8 mouse cellular contexts compared by ENCODE assay signal in the genomic region with DNA sequence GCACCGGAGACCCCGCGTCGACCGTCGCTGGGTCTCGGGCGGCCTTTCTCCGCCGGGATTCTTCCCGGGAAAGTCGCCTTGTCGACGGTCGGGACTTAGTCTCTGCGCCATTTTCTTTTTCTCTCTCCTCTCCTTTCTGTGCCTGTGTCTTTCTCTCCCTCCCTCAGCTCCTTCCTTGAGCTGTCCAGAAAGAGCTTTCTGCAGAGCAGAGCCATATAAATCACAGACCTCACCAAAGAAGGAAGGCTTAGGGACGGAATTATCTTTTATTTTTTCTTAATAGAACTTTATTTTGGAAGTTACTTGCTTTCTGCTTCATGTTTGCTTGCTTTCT. TPM values are rescaled to one million over a fixed set of nuclear protein-coding genes. Genes with fewer than 3 reads are reported as not detected.
A peak's percentile ranks its signal among the peaks of the same experiment; 100 is the strongest.
DNase-seq lines count a peak whose midpoint lies in the region; ATAC-seq and TF ChIP-seq lines count a peak whose summit lies in the region.

No protein-coding gene starts in this region.

- peaks cover 20% of the 10 kb centered on the region for H3K4me1 ChIP-seq in embryonic facial prominence, embryonic 15.5 days
- H3K4me1 ChIP-seq in limb, embryonic 11.5 days (ENCODE audit: control insufficient read depth, insufficient read depth, low read length) = peaks cover 11% of the 10 kb centered on the region

- H3K36me3 ChIP-seq in C2C12 (ENCODE audit: control insufficient read depth, insufficient read depth) = peaks cover 24% of the 10 kb centered on the region
- H3K36me3 ChIP-seq in embryonic facial prominence, embryonic 15.5 days = no peaks in the 10 kb centered on the region
- no peaks in the 10 kb centered on the region for H3K36me3 ChIP-seq in limb, embryonic 11.5 days (ENCODE audit: control insufficient read depth, insufficient read depth, low read length)

- peak overlapping the region; percentile 100 for H3ac ChIP-seq in C2C12 (ENCODE audit: control insufficient read depth, insufficient read length, low read depth)

- no peaks in the 10 kb centered on the region for H3K9me3 ChIP-seq in embryonic facial prominence, embryonic 15.5 days (replicated peaks)
- no peaks in the 10 kb centered on the region for H3K9me3 ChIP-seq in limb, embryonic 11.5 days (ENCODE audit: control insufficient read depth, low read length)

- peaks cover 61% of the 10 kb centered on the region for H3K79me2 ChIP-seq in C2C12 (ENCODE audit: control insufficient read depth, insufficient read depth)

- DNase-seq in heart, adult 8-10 months (ENCODE audit: low spot score) = peak; percentile 40
- no peak for DNase-seq in heart, adult 11 months
- no peak for DNase-seq in limb, embryonic 11.5 days (ENCODE audit: low spot score)
- DNase-seq in retina, embryonic 14.5 days (ENCODE audit: low spot score) = peak; percentile 52
- no peak for DNase-seq in adrenal gland, postnatal 10 days
- no peak for DNase-seq in cerebellum, adult 18-20 months

- no peak for TF ChIP-seq CTCF in C2C12 (IDR thresholded peaks at IDR 0.05; ENCODE audit: control insufficient read depth, insufficient read depth, insufficient read length)

- no peak for ATAC-seq in embryonic facial prominence, embryonic 15.5 days (ENCODE audit: insufficient number of reproducible peaks, low FRiP score, low TSS enrichment, low read depth)
- ATAC-seq in limb, embryonic 11.5 days (ENCODE audit: insufficient number of reproducible peaks, low FRiP score, low TSS enrichment, low read depth) = no peak

- WGBS in embryonic facial prominence, embryonic 15.5 days = 0% methylated on average over 17 of the region's 17 CpGs
- WGBS in limb, embryonic 11.5 days = under 1% methylated on average over 17 of the region's 17 CpGs

- H3K27ac ChIP-seq in embryonic facial prominence, embryonic 15.5 days (replicated peaks) = peak overlapping the region; percentile 98
- H3K27ac ChIP-seq in limb, embryonic 11.5 days (replicated peaks; ENCODE audit: low read depth, low read length) = peak overlapping the region; percentile 97

- H3K27me3 ChIP-seq in C2C12 (ENCODE audit: control insufficient read depth, insufficient read depth, insufficient read length) = no peaks in the 10 kb centered on the region
- no peaks in the 10 kb centered on the region for H3K27me3 ChIP-seq in embryonic facial prominence, embryonic 15.5 days
- no peaks in the 10 kb centered on the region for H3K27me3 ChIP-seq in limb, embryonic 11.5 days (ENCODE audit: control insufficient read depth, insufficient read depth, low read length)

- peak overlapping the region; percentile 100 for H3K9ac ChIP-seq in embryonic facial prominence, embryonic 15.5 days
- H3K9ac ChIP-seq in limb, embryonic 11.5 days (ENCODE audit: low read length) = peak overlapping the region; percentile 100

- H3K79me3 ChIP-seq in C2C12 (ENCODE audit: low read depth) = peaks cover 52% of the 10 kb centered on the region

- peak overlapping the region; percentile 96 for H3K4me3 ChIP-seq in C2C12 (ENCODE audit: insufficient read depth, poor library complexity, severe bottlenecking)
- H3K4me3 ChIP-seq in embryonic facial prominence, embryonic 15.5 days (replicated peaks) = peak overlapping the region; percentile 98
- H3K4me3 ChIP-seq in limb, embryonic 11.5 days (ENCODE audit: low read depth, low read length) = peak overlapping the region; percentile 98

- H3K4me2 ChIP-seq in embryonic facial prominence, embryonic 15.5 days (replicated peaks) = peak overlapping the region; percentile 53
- peak overlapping the region; percentile 32; the same call in 1 of the 2 replicates for H3K4me2 ChIP-seq in limb, embryonic 11.5 days (ENCODE audit: low read depth, severe bottlenecking)

TF ChIP-seq in C2C12, 6 proteins besides CTCF, POLR2A, EP300 and RAD21:
- TF ChIP-seq CEBPB (IDR thresholded peaks at IDR 0.05; ENCODE audit: low read depth) (no peak), MYOD1 (IDR thresholded peaks at IDR 0.05; ENCODE audit: control insufficient read depth, insufficient read length, low read depth) (no peak), USF1 (IDR thresholded peaks at IDR 0.05; ENCODE audit: low read depth) (no peak), MAX (IDR thresholded peaks at IDR 0.05) (no peak), MYOG (IDR thresholded peaks at IDR 0.05; ENCODE audit: control insufficient read depth, extremely low read depth, insufficient read length) (no peak), FOSL1 (IDR thresholded peaks at IDR 0.05; ENCODE audit: insufficient read depth, low read length, poor library complexity, severe bottlenecking) (no peak)

RNA-seq across cellular contexts. Expression of gene Top1, which starts 1.1 kb away (rescaled TPM):
- total RNA-seq in heart, adult 8-10 months (2022) = 10 to 100 TPM; 39.8 to 46.9 (median 43.0) TPM
- 21.5 TPM for polyA plus RNA-seq in C2C12 (2012; fragmentation: generic; extraction: Trizol)
- 69.8 and 71.7 TPM in 2 replicates for polyA plus RNA-seq in embryonic facial prominence, embryonic 15.5 days (2015; fragmentation: Nextera tagmentation; extraction: Ambion mirVana)
- polyA plus RNA-seq in limb, embryonic 11.5 days (2014; fragmentation: Nextera tagmentation; extraction: Ambion mirVana) = 122 and 125 TPM in 2 replicates
- total RNA-seq in adrenal gland, postnatal 10 days (2021) = 10 to 100 TPM; 72.7 to 75.0 TPM

Comparison
In these comparisons a context has a peak if more than half of its experiments do, and no peak if none do; other contexts are left out.
1. DNase-seq: peak in heart, adult 8-10 months (single experiment) and retina, embryonic 14.5 days (single experiment); none in heart, adult 11 months (single experiment), limb, embryonic 11.5 days (single experiment), adrenal gland, postnatal 10 days (single experiment) and cerebellum, adult 18-20 months (0 of 2).
2. Peak in every context shown above with its lines, with median percentiles within 50 percentile points of each other: H3K4me3 ChIP-seq.